Mouse (Mus musculus): Measurements from ENCODE around the gene Selenoo. TPM values are rescaled to one million over a fixed set of nuclear protein-coding genes. Genes with fewer than 3 reads are reported as not detected.

Selenoo gene
- polyA plus RNA-seq, 1 experiment from 2014 or later = 13.9 TPM

DNA sequence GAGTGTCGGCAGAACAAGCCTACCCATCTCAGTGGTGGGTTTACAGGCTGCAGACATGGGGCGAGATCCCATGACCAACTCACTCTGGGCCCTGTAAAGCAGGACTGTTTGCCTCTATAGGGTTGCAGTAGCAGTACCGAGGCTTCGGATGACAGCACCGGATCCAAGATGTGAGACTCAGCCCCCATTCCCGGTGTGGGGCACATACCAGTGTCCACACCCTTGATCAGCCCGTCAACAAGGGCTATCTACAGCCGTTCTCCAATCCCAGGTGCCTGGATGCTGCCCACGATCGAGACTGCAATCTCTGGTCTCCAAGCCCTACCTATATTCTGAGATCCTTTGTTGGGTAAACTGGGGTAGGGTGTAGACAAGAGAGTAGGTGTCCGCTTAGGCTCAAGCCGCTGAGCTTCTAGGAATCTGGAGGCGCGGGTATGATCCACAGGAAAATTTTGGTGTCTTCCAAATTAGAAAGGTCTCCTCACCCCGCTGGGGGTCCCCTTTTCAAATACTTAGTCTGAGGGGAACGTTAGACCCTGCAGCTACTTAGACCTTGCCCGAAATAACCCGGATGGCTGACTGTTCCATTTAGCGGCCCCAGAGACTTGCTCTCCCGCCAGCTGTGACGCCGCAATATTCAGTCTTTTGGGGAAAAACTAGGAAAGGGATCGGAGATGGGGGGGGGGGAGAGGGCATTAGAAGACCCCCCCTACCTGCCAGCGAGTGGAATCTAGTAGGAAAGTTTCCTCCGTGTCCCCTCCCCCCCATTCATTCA is 59.8 kb downstream of the Selenoo start:
- Histone ChIP-seq H3K9me3 (replicated peaks) (no peaks in the 10 kb centered on the region), H3K27me3 (ENCODE audit: low read depth, poor library complexity, severe bottlenecking) (peaks cover 62% of the 10 kb centered on the region), H3K4me1 (peaks cover 61% of the 10 kb centered on the region), H3K4me3 (peak overlapping the region; percentile 79), H3K36me3 (peaks cover 28% of the 10 kb centered on the region), H3K27ac (peak overlapping the region; percentile 90)
- WGBS = 8% methylated on average over 25 of the region's 25 CpGs
- DNase-seq (ENCODE audit: low spot score) = no peak

DNA sequence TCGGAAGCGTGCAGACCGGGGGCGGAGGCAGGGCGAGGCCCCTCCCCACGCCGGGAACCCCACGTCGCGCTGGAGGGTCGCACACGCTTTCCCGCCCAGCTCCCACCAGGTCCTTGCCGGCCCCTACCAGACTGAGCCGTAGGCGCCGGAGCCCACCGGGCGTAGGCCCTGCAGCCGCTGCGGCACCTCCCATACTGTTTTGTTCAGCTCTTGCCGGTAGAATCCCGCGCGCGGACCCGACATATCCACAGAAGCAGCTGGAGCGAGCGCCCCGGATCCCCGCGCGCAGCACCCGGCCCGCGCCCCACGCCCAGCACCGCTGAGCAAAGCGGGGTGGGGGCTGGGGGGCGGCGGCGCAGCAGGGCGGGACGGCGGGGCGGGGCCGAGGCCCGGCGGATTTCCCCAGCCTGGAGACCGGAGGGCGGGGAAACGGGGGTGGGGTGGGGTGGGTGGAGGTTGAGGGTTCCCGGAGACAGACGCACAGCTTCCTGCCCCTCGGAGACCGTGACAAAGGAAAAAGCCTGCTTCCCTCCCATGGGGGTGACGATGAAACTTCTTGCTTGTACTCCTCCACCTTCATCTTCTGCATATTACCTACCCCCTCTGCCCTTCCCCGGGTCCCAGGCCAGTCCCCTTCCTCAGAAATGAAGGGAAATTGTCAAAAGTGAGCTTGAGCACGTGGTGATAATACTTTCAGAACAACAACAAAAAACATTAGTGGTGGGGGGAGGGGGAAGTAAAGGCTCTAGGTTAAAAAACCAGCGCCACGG is 60.6 kb downstream of the Selenoo start, which contains the start of gene Mapk11:
TSS of gene Mapk11 (minus strand) at position 358 of the 770 bp plus-strand sequence.
- Histone ChIP-seq H3K4me1 (peaks cover 61% of the 10 kb centered on the region), H3K27me3 (ENCODE audit: low read depth, poor library complexity, severe bottlenecking) (peaks cover 55% of the 10 kb centered on the region), H3K9me3 (replicated peaks) (no peaks in the 10 kb centered on the region), H3K4me3 (peak within 1 kb of the TSS; percentile 79), H3K27ac (peak within 1 kb of the TSS; percentile 90), H3K36me3 (peaks cover 28% of the 10 kb centered on the region)
- DNase-seq (ENCODE audit: low spot score) = peak; percentile 69
- WGBS = under 1% methylated on average over 61 of the region's 61 CpGs

Other genes with a start within 250 kb of the Selenoo start
- gene Pim3, start 226.9 kb upstream of the Selenoo start, polyA plus RNA-seq (2016; fragmentation: Nextera tagmentation; extraction: Ambion mirVana) = 46.6 and 48.2 TPM in 2 replicates
- gene Ttll8, start 134.7 kb upstream of the Selenoo start, polyA plus RNA-seq (2016; fragmentation: Nextera tagmentation; extraction: Ambion mirVana) = not detected in 2 replicates
- not detected in 2 replicates for gene Mlc1, start 110.1 kb upstream of the Selenoo start, polyA plus RNA-seq (2016; fragmentation: Nextera tagmentation; extraction: Ambion mirVana)
- gene Mov10l1, start 106.2 kb upstream of the Selenoo start, polyA plus RNA-seq (2016; fragmentation: Nextera tagmentation; extraction: Ambion mirVana) = 0.11 and 0.18 TPM in 2 replicates
- 0.09 and 0.44 TPM in 2 replicates for gene Panx2, start 29.4 kb upstream of the Selenoo start, polyA plus RNA-seq (2016; fragmentation: Nextera tagmentation; extraction: Ambion mirVana)
- 59.5 and 62.1 TPM in 2 replicates for gene Trabd, start 14.0 kb upstream of the Selenoo start, polyA plus RNA-seq (2016; fragmentation: Nextera tagmentation; extraction: Ambion mirVana)
- 24.4 and 28.6 TPM in 2 replicates for gene Tubgcp6, start 34.0 kb downstream of the Selenoo start, polyA plus RNA-seq (2016; fragmentation: Nextera tagmentation; extraction: Ambion mirVana)
- gene Hdac10, start 39.6 kb downstream of the Selenoo start, polyA plus RNA-seq (2016; fragmentation: Nextera tagmentation; extraction: Ambion mirVana) = 13.0 and 13.8 TPM in 2 replicates
- gene Mapk12, start 51.6 kb downstream of the Selenoo start, polyA plus RNA-seq (2016; fragmentation: Nextera tagmentation; extraction: Ambion mirVana) = 21.5 and 26.4 TPM in 2 replicates
- gene Mapk11, start 60.5 kb downstream of the Selenoo start, polyA plus RNA-seq (2016; fragmentation: Nextera tagmentation; extraction: Ambion mirVana) = 20.3 and 21.8 TPM in 2 replicates
- 147 and 162 TPM in 2 replicates for gene Plxnb2, start 91.7 kb downstream of the Selenoo start, polyA plus RNA-seq (2016; fragmentation: Nextera tagmentation; extraction: Ambion mirVana)
- 21.2 and 27.5 TPM in 2 replicates for gene Dennd6b, start 107.4 kb downstream of the Selenoo start, polyA plus RNA-seq (2016; fragmentation: Nextera tagmentation; extraction: Ambion mirVana)
- 15.4 and 21.2 TPM in 2 replicates for gene Ppp6r2, start 122.5 kb downstream of the Selenoo start, polyA plus RNA-seq (2016; fragmentation: Nextera tagmentation; extraction: Ambion mirVana)
- 71.9 and 80.9 TPM in 2 replicates for gene Sbf1, start 226.2 kb downstream of the Selenoo start, polyA plus RNA-seq (2016; fragmentation: Nextera tagmentation; extraction: Ambion mirVana)
- gene Adm2, start 233.6 kb downstream of the Selenoo start, polyA plus RNA-seq (2016; fragmentation: Nextera tagmentation; extraction: Ambion mirVana) = 0.11 and 0.18 TPM in 2 replicates
- not detected in 2 replicates for gene Miox, start 245.3 kb downstream of the Selenoo start, polyA plus RNA-seq (2016; fragmentation: Nextera tagmentation; extraction: Ambion mirVana)

Data from limb, embryonic 10.5 days (tissue).